Mouse (Mus musculus) forebrain, embryonic 11.5 days (tissue): Measurements from ENCODE around the gene Atg101. TPM values are rescaled to one million over a fixed set of nuclear protein-coding genes. Genes with fewer than 3 reads are reported as not detected.

Experiments used
- ATAC-seq: fragments of 200-750 bp; cut with Nextera tagmentation; replicated peaks from 2 replicates; pipeline ENCODE4 v1.8.0; 2017; ENCODE audit warnings: moderate TSS enrichment; ENCODE audit not compliant: low FRiP score
- DNase-seq: peaks from one replicate; pipeline ENCODE4 v3.0.0-alpha.2; 2017; ENCODE audit warnings: low spot score
- H3K27ac ChIP-seq: fragments of 300-500 bp; sonication (generic); 2 replicates; pipeline ENCODE4 v1.5.1; 2014; ENCODE audit warnings: low read depth, low read length
- H3K27me3 ChIP-seq: fragments of 300-500 bp; sonication (generic); 2 replicates; pipeline ENCODE4 v1.6.1; 2014; ENCODE audit warnings: mild to moderate bottlenecking, low read length, mixed read lengths; ENCODE audit not compliant: control insufficient read depth, insufficient read depth
- H3K36me3 ChIP-seq: fragments of 300-500 bp; sonication (generic); 2 replicates; pipeline ENCODE4 v1.6.1; 2014; ENCODE audit warnings: mild to moderate bottlenecking, low read length, moderate library complexity, mixed read lengths; ENCODE audit not compliant: control insufficient read depth, insufficient read depth
- H3K4me1 ChIP-seq: fragments of 300-500 bp; sonication (generic); replicated peaks from 2 replicates; pipeline ENCODE4 v1.6.1; 2014; ENCODE audit warnings: low read length, mixed read lengths; ENCODE audit not compliant: control insufficient read depth, insufficient read depth
- H3K4me2 ChIP-seq: fragments of 300-500 bp; sonication (generic); 2 replicates; pipeline ENCODE4 v1.6.1; 2014; ENCODE audit warnings: low read depth, mild to moderate bottlenecking, low read length, moderate library complexity, mixed read lengths; ENCODE audit not compliant: severe bottlenecking
- H3K4me3 ChIP-seq: fragments of 300-500 bp; sonication (generic); 2 replicates; pipeline ENCODE4 v1.5.1; 2014; ENCODE audit warnings: low read depth, low read length
- H3K9ac ChIP-seq: fragments of 300-500 bp; sonication (generic); 2 replicates; pipeline ENCODE4 v1.6.1; 2014; ENCODE audit warnings: low read length
- H3K9me3 ChIP-seq: fragments of 300-500 bp; sonication (generic); 2 replicates; pipeline ENCODE4 v1.6.1; 2016; ENCODE audit warnings: low read length, mixed read lengths; ENCODE audit not compliant: control insufficient read depth
- WGBS: fragments of 180-500 bp; shearing (Covaris S2); extraction: QIAGEN DNeasy Blood & Tissue Kit; methylation state at CpG from one replicate; pipeline ENCODE4 v1.1.7; 2014; 5-methylcytosine and 5-hydroxymethylcytosine counted together
- polyA plus RNA-seq: library from polyadenylated mRNA; unstranded; fragments of >200 nt; fragmentation: Nextera tagmentation; extraction: Ambion mirVana; gene quantifications from 2 replicates; pipeline ENCODE4 v1.2.1, GENCODE M21; 2014

Atg101 gene
- polyA plus RNA-seq, 1 experiment from 2014 or later, result 62.1 TPM

DNA sequence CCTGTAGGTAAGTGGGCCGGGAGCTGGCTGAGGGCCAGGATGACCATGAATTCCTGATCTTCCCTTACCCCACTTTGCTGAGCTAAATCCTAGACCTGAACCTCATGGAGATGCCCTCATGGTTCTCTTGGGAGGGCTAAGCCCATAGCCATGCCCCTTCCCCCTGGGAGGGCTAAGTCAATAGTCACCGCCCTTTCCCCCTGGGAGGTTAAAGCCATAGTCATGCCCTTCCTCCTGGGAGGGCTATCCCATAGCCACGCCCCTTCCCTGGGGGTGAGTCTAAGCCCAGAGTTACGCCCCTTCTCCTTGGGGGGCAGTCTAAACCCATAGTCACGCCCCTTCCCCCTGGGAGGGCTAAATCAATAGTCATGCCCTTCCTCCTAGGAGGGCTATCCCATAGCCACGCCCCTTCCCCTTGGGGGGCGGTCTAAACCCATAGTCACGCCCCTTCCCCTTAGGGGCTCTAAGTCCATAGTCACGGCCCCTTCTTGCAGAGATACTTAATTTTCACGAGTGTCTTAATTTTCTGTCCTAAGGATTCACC, 42.0 kb downstream of the Atg101 start:
- H3K27ac ChIP-seq, result no peak overlapping the region

DNA sequence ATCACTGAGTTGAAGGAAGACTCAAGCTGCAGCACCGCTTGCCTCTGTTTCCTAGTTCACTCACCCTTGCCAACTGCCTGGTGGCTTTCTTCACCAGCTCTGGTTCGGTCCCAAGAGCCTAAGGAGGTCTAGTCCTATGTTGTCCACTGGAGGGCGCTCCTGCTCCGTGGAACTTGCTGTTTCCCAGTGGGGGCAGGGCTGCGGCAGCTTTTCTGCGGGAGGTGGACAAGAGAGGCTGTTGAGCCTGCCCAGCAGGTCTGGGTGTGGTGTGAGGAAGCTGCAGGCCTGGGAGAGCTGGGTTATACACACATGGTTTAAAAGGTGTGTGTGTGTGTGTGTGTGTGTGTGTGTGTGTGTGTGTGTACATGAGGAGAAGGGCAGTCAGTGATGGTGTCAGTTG, 43.2 kb downstream of the Atg101 start:
- no peak overlapping the region for H3K4me2 ChIP-seq
- H3K4me1 ChIP-seq, result no peaks in the 10 kb centered on the region
- no peaks in the 10 kb centered on the region for H3K27me3 ChIP-seq
- no peak overlapping the region for H3K9ac ChIP-seq
- DNase-seq (peak; percentile 89), ATAC-seq (0 out of 2 replicates have a peak, but pooled peaks have one; percentile 12)
- no peaks in the 10 kb centered on the region for H3K9me3 ChIP-seq
- H3K27ac ChIP-seq, result no peak overlapping the region
- H3K36me3 ChIP-seq, result no peaks in the 10 kb centered on the region
- WGBS, result 7% methylated on average over 6 of the region's 6 CpGs
- no peak overlapping the region for H3K4me3 ChIP-seq

More for the DNA sequence above, 42.0 kb downstream of the Atg101 start:
- Histone ChIP-seq H3K27me3 (no peaks in the 10 kb centered on the region), H3K9ac (no peak overlapping the region), H3K4me1 (no peaks in the 10 kb centered on the region), H3K4me3 (no peak overlapping the region), H3K36me3 (no peaks in the 10 kb centered on the region), H3K9me3 (no peaks in the 10 kb centered on the region), H3K4me2 (no peak overlapping the region)
- ATAC-seq (no peak), DNase-seq (no peak)
- WGBS, result 37% methylated on average over 10 of the region's 10 CpGs

DNA sequence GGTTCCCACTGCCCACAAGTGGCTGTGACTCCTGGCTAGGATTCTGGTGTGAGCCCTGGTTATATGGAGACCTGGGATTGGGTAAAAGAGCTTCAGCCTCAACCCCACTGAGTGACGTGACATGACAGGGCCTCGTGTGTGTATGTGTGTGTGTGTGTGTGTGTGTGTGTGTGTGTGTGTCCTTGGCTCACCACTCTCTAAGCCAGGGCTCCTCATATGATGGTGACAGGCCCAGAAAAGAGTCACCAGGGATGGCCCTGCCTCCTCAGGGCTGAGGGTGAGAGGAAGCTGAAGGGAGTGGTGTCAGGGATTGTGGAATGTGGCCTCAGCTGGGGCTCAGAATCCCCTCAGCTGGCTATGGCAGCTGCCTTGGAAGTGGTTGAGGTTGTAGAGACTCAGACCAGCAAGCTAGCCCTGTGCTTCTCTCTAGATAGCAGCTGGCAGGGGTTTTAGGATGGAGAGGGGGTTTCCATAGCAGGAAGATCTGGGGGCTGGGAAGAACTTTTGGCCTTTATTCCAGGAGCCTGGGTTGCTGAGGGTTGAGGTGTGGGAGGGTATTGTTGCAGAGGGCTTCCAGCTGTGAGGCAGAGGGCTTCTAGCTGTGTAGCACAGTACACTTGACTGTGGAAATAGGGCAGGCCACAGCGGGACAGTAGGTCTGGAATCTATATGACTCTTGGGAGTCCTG, 44.9 kb downstream of the Atg101 start:
- WGBS, result 44% methylated on average over 3 of the region's 3 CpGs
- Histone ChIP-seq H3K9ac (no peak overlapping the region), H3K36me3 (no peaks in the 10 kb centered on the region), H3K9me3 (no peaks in the 10 kb centered on the region), H3K4me3 (no peak overlapping the region), H3K4me2 (no peak overlapping the region), H3K27me3 (no peaks in the 10 kb centered on the region), H3K27ac (no peak overlapping the region), H3K4me1 (no peaks in the 10 kb centered on the region)
- DNase-seq (no peak), ATAC-seq (no peak)

DNA sequence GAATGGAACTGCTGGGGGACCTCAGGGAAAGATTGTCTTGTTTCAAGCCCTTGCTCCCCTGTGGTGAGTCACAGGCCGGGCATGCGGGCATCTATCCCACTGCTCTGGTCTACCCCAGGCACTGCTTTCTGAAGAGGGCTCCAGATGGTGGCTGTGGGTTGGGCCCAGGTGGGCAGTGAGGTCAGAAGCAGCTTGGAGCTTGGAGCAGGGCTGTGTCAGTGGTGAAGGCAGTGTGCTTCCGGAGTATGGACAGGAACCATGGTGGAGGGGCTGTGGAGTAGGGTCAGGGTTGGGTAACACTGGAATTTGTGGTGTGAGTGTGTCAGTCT, 45.5 kb downstream of the Atg101 start:
- ATAC-seq (no peak), DNase-seq (no peak)
- Histone ChIP-seq H3K27me3 (no peaks in the 10 kb centered on the region), H3K9me3 (no peaks in the 10 kb centered on the region), H3K9ac (no peak overlapping the region), H3K27ac (no peak overlapping the region), H3K36me3 (no peaks in the 10 kb centered on the region), H3K4me1 (no peaks in the 10 kb centered on the region), H3K4me3 (no peak overlapping the region), H3K4me2 (no peak overlapping the region)
- 66% methylated on average over 3 of the region's 3 CpGs for WGBS

DNA sequence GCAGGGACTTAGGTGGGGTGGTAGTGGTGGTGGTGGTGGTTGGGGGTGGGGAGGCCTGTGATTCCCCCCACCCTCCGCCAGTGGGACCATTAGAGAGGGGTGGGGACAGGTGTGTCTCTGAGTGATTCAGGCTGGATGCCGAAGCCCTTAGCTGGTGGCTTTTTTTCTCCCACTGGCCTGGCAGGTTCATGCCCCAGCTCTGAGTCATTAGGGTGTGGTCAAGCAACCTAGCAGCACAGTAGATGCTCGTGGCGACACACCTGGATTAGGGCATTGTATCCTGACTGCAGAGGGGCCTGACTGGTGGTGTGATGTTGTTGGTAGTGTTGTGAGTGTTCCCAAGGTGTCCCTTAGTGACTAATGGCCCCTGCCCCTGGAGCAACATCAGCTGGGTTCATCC, 47.0 kb downstream of the Atg101 start:
- DNase-seq, result no peak
- Histone ChIP-seq H3K4me3 (no peak overlapping the region), H3K4me1 (no peaks in the 10 kb centered on the region), H3K27ac (no peak overlapping the region), H3K36me3 (no peaks in the 10 kb centered on the region), H3K4me2 (no peak overlapping the region), H3K27me3 (no peaks in the 10 kb centered on the region), H3K9me3 (no peaks in the 10 kb centered on the region), H3K9ac (no peak overlapping the region)
- WGBS, result 81% methylated on average over 4 of the region's 4 CpGs
- ATAC-seq, result no peak

DNA sequence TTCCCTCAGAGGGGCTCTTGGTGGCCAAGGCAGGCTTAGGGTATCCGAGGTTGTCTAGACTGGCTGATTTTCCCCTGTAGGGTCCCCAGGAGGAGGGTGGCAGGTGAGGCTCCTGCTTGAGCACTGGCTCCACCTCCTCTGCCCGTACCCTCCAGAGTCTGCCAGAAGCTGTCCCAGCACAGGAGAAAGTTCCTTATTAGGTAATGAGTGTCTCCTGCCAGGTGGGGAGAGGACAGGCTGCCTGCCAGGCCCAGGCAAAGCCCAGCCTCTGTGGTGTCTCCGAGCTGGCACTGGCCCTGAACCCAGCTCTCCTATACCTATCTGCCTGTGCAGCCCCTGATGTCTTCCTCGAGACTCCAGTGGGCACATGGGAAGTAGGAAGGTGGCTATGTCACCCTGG, 48.3 kb downstream of the Atg101 start:
- 81% methylated on average over 4 of the region's 4 CpGs for WGBS
- DNase-seq (no peak), ATAC-seq (no peak)
- Histone ChIP-seq H3K27ac (no peak overlapping the region), H3K9ac (no peak overlapping the region), H3K27me3 (no peaks in the 10 kb centered on the region), H3K4me2 (no peak overlapping the region), H3K4me3 (no peak overlapping the region), H3K9me3 (no peaks in the 10 kb centered on the region), H3K36me3 (no peaks in the 10 kb centered on the region), H3K4me1 (no peaks in the 10 kb centered on the region)

DNA sequence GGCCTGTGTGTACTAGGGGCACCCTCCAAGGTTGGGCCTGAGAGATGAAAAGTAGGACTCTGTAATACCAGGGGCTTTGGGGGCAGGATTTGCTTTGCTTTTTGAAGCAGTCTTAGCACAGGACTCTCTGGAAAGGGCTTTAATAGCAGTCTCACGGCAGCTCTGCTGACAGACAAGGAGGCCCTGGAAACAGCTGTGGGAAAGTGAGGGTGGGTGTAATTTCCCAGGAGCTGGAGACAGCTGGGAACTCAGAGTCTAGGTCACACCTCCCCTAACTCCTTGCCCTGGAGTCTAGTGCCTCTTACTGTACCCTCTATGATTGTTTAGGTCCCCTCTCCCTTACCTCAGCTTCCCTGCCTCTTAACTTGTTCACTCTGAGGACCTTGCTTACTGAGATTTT, 49.1 kb downstream of the Atg101 start:
- H3K9me3 ChIP-seq, result no peaks in the 10 kb centered on the region
- H3K36me3 ChIP-seq, result no peaks in the 10 kb centered on the region
- no peaks in the 10 kb centered on the region for H3K4me1 ChIP-seq
- no peaks in the 10 kb centered on the region for H3K27me3 ChIP-seq
- H3K4me2 ChIP-seq, result no peak overlapping the region
- 54% methylated on average over 1 of the region's 1 CpGs for WGBS
- H3K4me3 ChIP-seq, result no peak overlapping the region
- H3K27ac ChIP-seq, result no peak overlapping the region
- DNase-seq (no peak), ATAC-seq (no peak)
- H3K9ac ChIP-seq, result no peak overlapping the region

DNA sequence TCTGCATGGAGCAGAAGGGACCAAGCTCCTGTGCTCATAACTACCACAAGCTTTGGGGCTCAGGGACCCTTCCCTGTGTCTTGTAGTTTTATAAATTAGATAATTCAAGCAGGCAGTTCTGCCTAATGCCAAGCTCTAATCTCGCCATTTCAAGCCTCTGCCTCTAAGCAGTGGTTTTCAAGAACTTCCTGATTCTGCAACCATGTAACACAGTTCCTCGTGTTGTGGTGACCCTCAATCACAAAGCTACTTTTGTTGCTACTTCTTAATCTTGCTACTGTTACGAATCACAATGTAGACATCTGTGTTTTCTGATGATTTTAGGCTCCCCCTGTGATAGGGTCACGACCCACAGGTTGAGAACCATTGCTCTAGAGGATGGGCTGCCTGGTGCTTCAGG, 49.6 kb downstream of the Atg101 start:
- Histone ChIP-seq H3K9ac (no peak overlapping the region), H3K27ac (no peak overlapping the region), H3K4me3 (no peak overlapping the region), H3K4me2 (no peak overlapping the region), H3K9me3 (no peaks in the 10 kb centered on the region), H3K27me3 (no peaks in the 10 kb centered on the region), H3K4me1 (no peaks in the 10 kb centered on the region), H3K36me3 (no peaks in the 10 kb centered on the region)
- ATAC-seq (no peak), DNase-seq (no peak)
- WGBS, result 63% methylated on average over 4 of the region's 4 CpGs

DNA sequence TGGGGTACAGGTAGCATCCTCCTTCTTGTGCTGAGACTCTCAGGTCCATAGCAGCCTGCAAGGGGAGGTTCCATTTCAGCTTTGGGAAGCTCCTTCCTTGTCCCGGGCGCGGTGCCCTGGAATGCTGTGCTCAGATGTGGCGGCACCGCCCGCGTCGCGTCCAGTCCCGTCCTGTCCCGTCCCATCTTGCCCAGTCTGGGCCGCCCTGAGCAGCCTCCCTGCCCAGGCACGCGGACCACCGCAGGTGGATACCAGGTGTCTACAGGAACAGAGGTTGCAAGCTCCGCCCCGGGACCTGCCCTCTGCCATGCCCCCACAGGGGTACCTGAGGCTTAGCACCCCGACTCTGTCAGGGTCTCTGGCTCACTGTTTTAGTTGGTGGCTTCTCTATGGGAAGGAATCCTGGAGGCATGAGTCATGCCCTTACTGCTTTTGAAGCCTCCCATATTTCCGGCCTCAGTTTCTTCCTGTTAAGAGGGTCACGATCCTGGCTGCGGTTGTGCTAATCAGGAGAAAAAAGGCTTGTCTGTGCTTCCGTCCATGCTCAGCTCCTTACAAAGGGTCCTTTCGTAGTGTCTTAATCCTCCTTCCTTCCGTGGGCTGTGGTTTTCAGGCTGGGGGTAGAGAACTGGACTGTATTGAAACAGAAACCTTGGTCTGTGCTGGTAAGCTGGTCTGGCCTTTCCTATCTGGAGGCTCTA, 52.6 kb downstream of the Atg101 start:
- Histone ChIP-seq H3K9me3 (no peaks in the 10 kb centered on the region), H3K36me3 (no peaks in the 10 kb centered on the region), H3K4me1 (no peaks in the 10 kb centered on the region), H3K9ac (no peak overlapping the region), H3K27me3 (no peaks in the 10 kb centered on the region), H3K4me3 (no peak overlapping the region), H3K27ac (no peak overlapping the region), H3K4me2 (no peak overlapping the region)
- ATAC-seq (no peak), DNase-seq (no peak)
- 42% methylated on average over 24 of the region's 24 CpGs for WGBS
